Mouse (Mus musculus) hematopoietic stem cell, adult 5-6 weeks (primary cell): ENCODE results near the gene Gpcpd1. TPM values are rescaled to one million over a fixed set of nuclear protein-coding genes. Genes with fewer than 3 reads are reported as not detected.

ENCODE experiments used
- ATAC-seq, 2 experiments: fragments of 125-278 bp in 1 of 2; replicated peaks in 1 of 2; 2 replicates each; pipeline ENCODE4 v1.8.0; 2016 to 2017; ENCODE audit warnings: inconsistent platforms in 2 of 2, mild to moderate bottlenecking in 2 of 2, moderate number of reproducible peaks in 2 of 2, low read depth in 1 of 2, moderate TSS enrichment in 1 of 2; ENCODE audit not compliant: low FRiP score in 2 of 2, poor library complexity in 2 of 2, severe bottlenecking in 2 of 2, insufficient read depth in 1 of 2, low TSS enrichment in 1 of 2
- total RNA-seq: library from RNA; stranded (forward); fragments of 172-1452, 232-1000 nt; gene quantifications from 2 replicates; pipeline ENCODE4 v1.2.3, GENCODE M21; 2017

Gene Gpcpd1
- total RNA-seq, 1 experiment from 2014 or later = 37.1 TPM

GRCm38 (mm10) chr2:132570869-132571268, 16.7 kb downstream of the Gpcpd1 start:
- no peak for ATAC-seq

GRCm38 (mm10) chr2:132569686-132570085, 17.8 kb downstream of the Gpcpd1 start:
- no peak for ATAC-seq

GRCm38 (mm10) chr2:132567414-132567813, 20.1 kb downstream of the Gpcpd1 start:
- ATAC-seq = no peak

GRCm38 (mm10) chr2:132561860-132562259, 25.7 kb downstream of the Gpcpd1 start:
- no peak for ATAC-seq

GRCm38 (mm10) chr2:132527864-132528263, 59.7 kb downstream of the Gpcpd1 start:
- ATAC-seq = peak in 1 of 2 experiments; percentile 21; a peak in 1 of 4 replicates

GRCm38 (mm10) chr2:132526894-132527532, 60.5 kb downstream of the Gpcpd1 start:
- no peak for ATAC-seq

GRCm38 (mm10) chr2:132526110-132526509, 61.4 kb downstream of the Gpcpd1 start:
- ATAC-seq = no peak

GRCm38 (mm10) chr2:132518021-132518901, 69.3 kb downstream of the Gpcpd1 start:
- ATAC-seq = no peak

GRCm38 (mm10) chr2:132517194-132517836, 70.2 kb downstream of the Gpcpd1 start:
- ATAC-seq = no peak

- ATAC-seq = peak; percentile 43 to 63; a peak in 2 of 4 replicates
Measured at GRCm38 (mm10) chr2:132516130-132517030, 71.1 kb downstream of the Gpcpd1 start.

GRCm38 (mm10) chr2:132515607-132516006, 71.9 kb downstream of the Gpcpd1 start:
- ATAC-seq = no peak

GRCm38 (mm10) chr2:132515076-132515475, 72.5 kb downstream of the Gpcpd1 start:
- no peak for ATAC-seq

- ATAC-seq = no peak
Measured at GRCm38 (mm10) chr2:132514353-132514752, 73.2 kb downstream of the Gpcpd1 start.

GRCm38 (mm10) chr2:132513371-132514181, 74.0 kb downstream of the Gpcpd1 start:
- ATAC-seq = no peak

GRCm38 (mm10) chr2:132512977-132513351, 74.6 kb downstream of the Gpcpd1 start:
- no peak for ATAC-seq
